Comparison of ENCODE assay signal across 25 mouse cellular contexts in the genomic region with DNA sequence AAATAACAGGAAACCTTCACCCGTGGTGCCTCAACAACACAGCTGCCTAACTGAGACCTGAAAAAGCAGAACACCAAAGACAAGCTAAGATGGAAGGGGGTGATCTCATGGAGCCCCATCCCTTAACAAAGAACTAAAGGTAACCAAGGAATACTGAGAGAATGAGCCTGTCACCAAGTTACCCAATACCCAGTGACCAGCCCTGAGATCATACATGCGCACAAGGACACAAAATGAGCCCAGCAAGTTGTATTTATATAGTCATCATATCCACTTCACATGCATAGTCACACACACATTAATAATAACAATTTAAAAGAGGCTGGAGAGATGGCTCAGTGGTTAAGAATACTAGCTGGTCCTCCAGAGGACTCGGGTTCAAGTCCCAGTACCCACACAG.
"Had no signal": no experiment of that assay in that cellular context is flagged by ENCODE, and none has a peak within 500 bp of the region (broad histone marks: within the 10 kb centered on the region; RNA-seq: fewer than 3 reads in every experiment).

No protein-coding gene starts in this region.

- H3K9me3 ChIP-seq: heart, embryonic 10.5 days; heart, embryonic 12.5 days; hindbrain, embryonic 12.5 days; hindbrain, embryonic 15.5 days; kidney, embryonic 15.5 days; limb, embryonic 15.5 days had no signal

- DNase-seq: gastrocnemius, postnatal 14 days; gastrocnemius, postnatal 36 days; heart, adult 18-20 months; heart, postnatal 10 days; heart, postnatal 4 days; kidney, adult 11 months; kidney, adult 2 months; kidney, adult 9 months; kidney, postnatal 14 days; kidney, postnatal 36 days; layer of hippocampus, adult 9-11 months; layer of hippocampus, postnatal 36 days had no signal

- ATAC-seq: hindbrain, postnatal 0 days; intestine, embryonic 16.5 days; liver, embryonic 12.5 days had no signal

- H3K4me2 ChIP-seq: heart, embryonic 12.5 days; hindbrain, embryonic 12.5 days; hindbrain, embryonic 15.5 days; kidney, embryonic 15.5 days; limb, embryonic 13.5 days; limb, embryonic 15.5 days; liver, embryonic 12.5 days had no signal

- H3K36me3 ChIP-seq: heart, embryonic 10.5 days; heart, embryonic 12.5 days; hindbrain, embryonic 10.5 days; hindbrain, embryonic 12.5 days; hindbrain, embryonic 15.5 days; kidney, embryonic 15.5 days; limb, embryonic 13.5 days; limb, embryonic 15.5 days; liver, embryonic 12.5 days had no signal

- H3K27ac ChIP-seq: heart, embryonic 10.5 days; hindbrain, embryonic 10.5 days; hindbrain, embryonic 12.5 days; hindbrain, embryonic 15.5 days; hindbrain, postnatal 0 days; kidney, embryonic 15.5 days; kidney, postnatal 0 days; left cerebral cortex, adult 2 months; limb, embryonic 13.5 days; limb, embryonic 15.5 days; liver, embryonic 12.5 days had no signal

- H3K9ac ChIP-seq: heart, embryonic 12.5 days; hindbrain, embryonic 12.5 days; hindbrain, embryonic 15.5 days; kidney, embryonic 15.5 days; limb, embryonic 13.5 days; limb, embryonic 15.5 days; liver, embryonic 12.5 days had no signal

- H3K4me1 ChIP-seq: heart, embryonic 10.5 days; heart, embryonic 12.5 days; hindbrain, embryonic 10.5 days; hindbrain, embryonic 12.5 days; hindbrain, embryonic 15.5 days; liver, embryonic 12.5 days had no signal

- H3K27me3 ChIP-seq: heart, embryonic 12.5 days; hindbrain, embryonic 12.5 days; hindbrain, embryonic 15.5 days; kidney, embryonic 15.5 days; limb, embryonic 13.5 days; limb, embryonic 15.5 days; liver, embryonic 12.5 days had no signal

- H3K4me3 ChIP-seq: heart, embryonic 10.5 days; heart, embryonic 12.5 days; hindbrain, embryonic 10.5 days; hindbrain, embryonic 12.5 days; hindbrain, embryonic 15.5 days; kidney, embryonic 15.5 days; left cerebral cortex, adult 2 months; limb, embryonic 13.5 days; limb, embryonic 15.5 days; liver, embryonic 12.5 days had no signal
